Mouse (Mus musculus) lung, postnatal 36 days (tissue): ENCODE data around the gene Slc13a1.
A peak's percentile ranks its signal among the peaks of the same experiment; 100 is the strongest.

Experiments
- DNase-seq: peaks from one replicate; pipeline ENCODE4 v3.0.0; 2022; ENCODE audit warnings: mixed read lengths

Slc13a1 gene

DNA sequence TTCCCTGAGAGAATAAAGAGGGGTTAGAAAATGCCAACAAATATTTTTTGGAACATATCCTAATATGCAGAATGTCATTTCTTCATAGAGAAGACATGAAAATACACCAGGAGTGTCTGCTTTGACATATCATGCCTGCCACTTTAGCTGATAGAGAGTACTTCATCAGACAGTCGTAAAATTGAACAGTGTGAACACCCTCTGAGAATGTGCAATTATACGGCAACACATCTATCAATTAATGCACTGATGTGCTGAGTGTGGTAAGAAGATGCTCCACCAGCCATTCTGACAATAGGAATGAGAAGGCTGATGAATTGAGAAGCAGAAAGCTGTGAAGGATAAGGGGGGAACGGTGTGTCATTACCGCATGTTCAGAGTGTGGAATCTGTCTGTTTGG is 95.1 kb downstream of the Slc13a1 start:
- DNase-seq: no peak

DNA sequence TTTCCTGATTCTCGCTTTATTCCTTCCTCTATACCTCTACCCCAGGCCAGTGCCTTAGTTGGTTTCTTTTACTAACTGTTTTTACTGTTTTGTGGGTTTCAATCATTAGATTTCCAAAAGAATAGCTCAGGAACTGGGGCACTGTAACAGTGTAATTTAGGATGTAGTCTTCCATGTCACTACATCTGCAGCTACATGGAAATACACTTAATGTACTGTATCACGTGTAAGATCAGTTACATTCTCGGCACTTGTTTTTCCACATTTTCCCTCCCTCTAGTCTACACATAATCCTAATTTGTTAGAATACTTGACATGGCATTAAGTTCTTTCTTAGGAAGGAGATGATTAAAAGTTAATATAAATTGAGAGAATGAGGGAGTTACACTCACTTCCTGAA is 108.1 kb downstream of the Slc13a1 start:
- DNase-seq: no peak

DNA sequence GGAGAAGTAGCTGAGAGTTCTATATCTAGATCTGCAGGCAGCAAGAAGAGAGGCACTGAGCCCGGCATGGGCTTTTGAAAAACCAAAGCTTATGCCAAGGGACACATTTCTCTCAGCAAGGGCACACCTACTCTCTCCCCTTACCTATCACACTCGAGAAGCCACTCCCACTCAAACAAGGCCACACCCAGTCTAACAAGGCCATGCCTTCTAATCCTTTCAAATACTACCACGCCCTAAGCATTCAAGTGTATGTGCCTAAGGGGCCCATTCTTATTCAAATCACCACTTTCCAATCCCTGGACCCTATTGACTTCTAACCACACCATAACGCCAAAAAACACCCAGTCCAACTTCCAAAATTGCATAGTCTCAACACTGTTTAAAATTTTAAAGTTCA is 112.8 kb downstream of the Slc13a1 start:
- DNase-seq: no peak

DNA sequence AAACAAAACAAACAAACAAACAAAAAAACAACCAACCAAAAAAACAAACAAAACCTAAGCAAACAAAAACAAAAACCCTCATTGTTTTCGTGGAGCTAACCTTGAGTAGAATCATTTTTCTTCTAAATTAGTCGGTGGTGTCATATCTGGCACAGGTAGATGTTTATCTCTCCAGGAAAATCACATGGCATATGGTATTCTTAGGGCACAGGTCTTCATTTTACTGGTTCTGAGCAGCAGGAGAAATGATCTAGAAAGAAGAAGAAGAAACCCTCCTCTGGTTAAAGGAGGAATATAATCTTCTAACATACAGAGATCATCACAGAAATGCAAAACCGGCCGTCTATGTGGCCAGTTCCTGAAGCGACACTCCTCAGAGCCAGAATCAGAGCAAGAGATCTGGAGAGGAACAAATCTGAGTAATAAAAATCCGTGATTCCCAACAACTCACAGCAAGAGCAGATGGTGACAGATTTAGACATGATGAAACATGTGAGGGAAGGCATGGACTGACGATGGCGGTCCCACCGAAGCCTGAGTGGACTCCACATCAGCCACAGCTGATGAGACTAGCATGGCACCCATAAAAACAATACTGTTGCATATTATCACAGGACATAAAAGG is 113.7 kb downstream of the Slc13a1 start:
- DNase-seq: no peak

DNA sequence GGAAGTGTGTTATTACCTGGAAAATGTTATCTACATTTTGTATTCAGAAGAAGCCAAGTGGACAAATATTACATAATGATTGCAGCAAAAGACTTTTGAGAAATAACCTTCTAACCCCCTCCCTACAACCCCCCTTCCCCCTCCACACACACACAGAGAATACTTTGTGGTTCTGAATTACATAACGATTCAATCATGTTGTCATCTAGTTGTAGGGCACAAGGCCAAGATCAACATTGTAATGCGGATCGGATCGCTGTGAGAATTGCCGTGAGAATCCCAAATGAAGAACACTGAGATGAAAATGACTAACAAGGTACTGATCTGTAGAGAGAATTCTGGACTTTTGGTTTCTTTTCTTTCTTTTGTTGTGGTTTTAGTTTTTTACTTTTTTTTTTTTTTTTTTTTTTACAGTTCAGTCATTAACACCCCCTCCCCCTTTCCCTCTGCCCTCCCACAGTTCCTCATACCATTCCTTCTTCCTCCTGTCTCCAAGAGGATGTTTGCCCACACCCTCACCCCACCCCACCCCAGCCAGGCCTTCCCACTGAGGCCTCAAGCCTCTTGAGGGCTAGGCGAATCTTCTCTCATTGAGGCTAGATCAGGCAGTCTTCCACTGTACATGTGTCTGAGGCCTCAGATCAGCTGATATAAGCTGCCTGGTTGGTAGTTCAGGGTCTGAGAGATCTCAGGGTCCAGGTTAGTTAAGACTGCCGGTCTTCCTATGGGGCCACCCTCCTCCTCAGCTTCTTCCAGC is 120.7 kb downstream of the Slc13a1 start:
- DNase-seq: peak; percentile 63

DNA sequence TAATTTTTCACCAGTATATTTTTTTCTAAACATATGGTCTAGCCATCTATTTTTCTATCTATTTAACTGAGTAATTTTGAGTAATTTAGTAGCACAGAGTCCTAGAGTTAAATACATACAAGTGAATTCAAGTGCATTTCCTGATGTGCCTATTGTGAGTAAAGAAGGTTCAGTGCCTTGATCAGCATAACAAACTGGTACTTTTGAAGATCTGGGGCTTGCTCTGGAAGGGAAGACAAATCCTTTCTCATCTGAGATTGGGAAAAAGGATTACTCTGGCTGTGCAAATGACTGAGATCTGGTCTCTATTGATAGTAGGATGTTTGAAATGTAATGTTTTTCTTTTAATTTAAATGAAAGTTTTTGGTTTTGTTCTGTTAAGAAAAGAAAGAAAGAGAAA is 124.4 kb downstream of the Slc13a1 start:
- no peak for DNase-seq
